Mouse (Mus musculus) yolk sac, embryonic 10.5 days (tissue): ENCODE results near the gene Mrnip.
"Not testable (repeated sequence)": the region's sequence is repeated elsewhere in the genome, so short reads cannot be mapped to it uniquely, and the experiment has no call there.

Source experiments
- DNase-seq: peaks from one replicate; pipeline ENCODE4 v3.0.0-alpha.2; 2017; ENCODE audit warnings: low spot score

Mrnip gene

DNA sequence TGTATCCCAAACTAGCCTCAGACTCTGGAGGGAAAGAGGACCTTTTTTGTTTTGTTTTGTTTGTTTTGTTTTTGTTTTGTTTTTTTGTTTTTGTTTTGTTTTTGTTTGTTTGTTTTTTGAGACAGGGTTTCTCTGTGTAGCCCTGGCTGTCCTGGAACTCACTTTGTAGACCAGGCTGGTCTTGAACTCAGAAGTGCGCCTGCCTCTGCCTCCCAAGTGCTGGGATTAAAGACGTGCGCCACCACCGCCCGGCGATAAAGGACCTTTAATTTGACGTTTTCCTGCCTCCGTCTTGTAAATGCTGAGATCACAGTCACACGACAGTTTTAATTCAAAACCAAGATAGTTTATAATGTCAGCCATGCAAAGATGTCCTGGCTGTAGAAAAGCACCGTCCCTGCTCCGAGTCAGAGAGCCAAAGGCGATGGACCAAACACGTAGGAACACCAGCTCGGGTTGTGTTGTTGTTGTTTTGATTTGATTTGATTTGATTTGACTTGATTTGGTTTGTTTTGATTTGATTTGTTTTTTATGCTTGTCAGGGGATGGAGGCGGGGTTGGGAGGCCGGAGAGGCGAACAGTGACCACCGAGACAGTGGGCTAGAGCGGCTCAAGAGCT is at the start of gene Mrnip:
TSS of gene Mrnip (plus strand) at position 334 of the 619 bp plus-strand sequence.
- not testable (repeated sequence) for DNase-seq

DNA sequence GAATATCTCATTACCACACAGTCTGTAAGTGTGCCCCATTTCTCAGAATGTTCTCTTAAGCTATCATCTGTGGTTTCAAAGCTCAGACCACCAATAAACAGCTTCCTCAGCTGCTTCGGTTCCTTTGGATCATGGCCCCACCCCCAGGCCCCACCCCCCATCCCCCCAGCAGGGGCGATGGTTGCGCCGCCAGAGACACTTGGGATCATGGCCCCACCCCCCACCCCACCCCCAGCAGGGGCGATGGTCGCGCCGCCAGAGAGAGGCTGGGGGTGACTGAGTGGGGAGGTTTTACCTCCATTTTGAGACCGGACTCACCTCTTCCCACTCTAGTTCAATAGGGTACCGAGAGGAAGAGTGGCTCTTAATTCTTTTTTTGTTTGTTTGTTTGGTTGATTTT is 46.5 kb upstream of the Mrnip start:
- DNase-seq, result no peak

DNA sequence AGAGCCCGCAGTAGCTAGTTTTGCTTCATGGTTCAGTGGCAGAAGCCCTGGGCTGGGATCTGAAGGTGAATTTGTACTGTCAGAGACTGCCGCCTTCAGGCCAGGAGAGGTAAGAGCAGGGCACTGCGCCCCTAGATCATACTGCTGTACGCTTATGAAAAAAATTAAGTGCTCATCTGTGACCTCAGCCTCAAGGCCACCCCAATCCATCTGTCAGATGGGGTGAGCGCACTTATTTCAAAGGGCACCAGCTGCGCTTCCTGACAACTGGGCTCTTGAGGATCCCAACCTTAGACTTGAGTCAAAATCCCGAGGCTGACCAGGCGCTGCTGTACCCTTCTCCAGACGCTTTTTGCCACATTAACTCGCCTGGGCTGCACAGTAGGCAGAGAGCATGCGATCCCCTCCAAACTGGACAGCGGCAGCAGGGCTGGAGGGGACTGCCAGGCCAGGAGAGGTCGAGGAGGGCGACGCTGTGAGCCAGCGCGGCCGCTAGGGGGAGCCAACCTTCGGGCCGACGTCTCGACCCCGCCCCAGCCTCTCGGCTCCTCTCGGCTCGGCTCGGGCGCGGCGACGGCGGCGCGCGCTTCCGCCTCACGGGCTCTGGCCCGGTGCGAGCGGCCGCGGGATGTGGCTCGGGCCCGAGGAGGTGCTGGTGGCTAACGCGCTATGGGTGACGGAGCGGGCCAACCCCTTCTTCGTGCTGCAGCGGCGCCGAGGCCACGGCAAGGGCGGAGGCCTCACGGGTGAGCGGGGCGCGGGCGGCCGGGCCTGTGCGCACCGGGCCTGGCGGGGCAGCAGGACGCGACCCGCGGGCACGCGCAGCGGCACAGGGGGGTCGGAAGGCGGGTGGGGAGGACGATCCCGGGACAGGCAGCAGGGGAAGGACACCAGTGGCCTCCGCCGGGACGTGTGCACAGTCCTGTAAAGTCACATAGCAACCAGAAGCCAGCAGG is 43.2 kb upstream of the Mrnip start, which contains the start of gene Tbc1d9b:
TSS of gene Tbc1d9b (plus strand) at position 586 of the 956 bp plus-strand sequence.
- peak; percentile 88 for DNase-seq

DNA sequence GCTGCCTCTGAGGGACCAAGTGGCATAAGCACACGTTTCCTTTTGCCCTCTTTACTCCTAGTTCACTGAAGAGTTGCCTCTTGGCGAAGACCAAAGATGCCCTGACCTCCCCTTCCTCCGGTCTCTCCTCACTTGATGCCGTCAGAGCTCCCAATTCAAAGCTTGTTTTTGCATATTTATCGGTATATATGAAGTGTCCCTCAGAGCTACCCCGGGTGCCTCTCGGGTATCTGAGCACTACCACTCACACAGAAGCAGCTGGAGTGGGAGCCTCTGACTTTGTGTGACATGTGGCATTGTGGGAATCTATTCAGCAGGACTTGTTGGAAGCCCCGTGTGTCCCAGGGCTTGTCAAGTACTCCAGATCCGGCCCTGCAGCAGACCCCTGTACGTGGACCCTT is 42.4 kb upstream of the Mrnip start:
- DNase-seq, result no peak

GRCm38 (mm10) chr11:50132265-50132664 is 42.0 kb upstream of the Mrnip start:
- no peak for DNase-seq

DNA sequence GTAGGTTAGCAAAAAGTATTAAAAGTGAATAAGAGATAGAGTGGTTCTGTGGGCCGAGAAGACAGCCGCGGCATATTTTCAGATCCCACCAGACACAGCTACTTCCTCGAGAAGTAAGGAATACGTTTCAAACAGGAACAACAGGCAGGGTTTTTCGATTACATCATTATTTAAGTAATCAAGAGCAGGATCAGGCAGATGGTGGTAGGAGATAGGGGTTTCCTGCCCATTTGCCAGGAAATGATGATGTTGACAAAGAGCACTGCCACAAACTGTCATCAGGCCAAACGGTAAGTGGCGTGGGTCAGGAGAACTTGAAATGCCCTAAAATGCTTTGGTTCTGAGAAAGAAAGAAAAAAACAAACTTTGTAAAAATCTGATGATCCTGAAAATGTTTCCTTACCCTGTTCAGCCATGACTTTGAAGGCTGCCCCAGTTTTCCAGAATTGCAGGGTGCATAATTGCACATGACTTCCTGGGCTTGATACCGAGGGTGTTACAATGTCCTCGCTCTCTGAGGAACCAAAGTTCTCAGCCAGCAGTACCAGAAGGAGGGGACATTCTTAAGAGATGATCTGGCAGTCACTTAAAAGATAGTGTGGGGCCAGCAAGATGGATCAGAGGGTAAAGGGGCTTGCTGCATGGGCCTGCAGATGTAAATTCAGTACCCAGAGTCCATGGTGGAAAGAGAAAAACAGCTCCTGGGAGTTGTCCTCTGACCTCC is 39.9 kb upstream of the Mrnip start:
- DNase-seq, result no peak

- DNase-seq, result peak; percentile 34
These were observed 35.9 kb upstream of the Mrnip start for GRCm38 (mm10) chr11:50138206-50138822.

DNA sequence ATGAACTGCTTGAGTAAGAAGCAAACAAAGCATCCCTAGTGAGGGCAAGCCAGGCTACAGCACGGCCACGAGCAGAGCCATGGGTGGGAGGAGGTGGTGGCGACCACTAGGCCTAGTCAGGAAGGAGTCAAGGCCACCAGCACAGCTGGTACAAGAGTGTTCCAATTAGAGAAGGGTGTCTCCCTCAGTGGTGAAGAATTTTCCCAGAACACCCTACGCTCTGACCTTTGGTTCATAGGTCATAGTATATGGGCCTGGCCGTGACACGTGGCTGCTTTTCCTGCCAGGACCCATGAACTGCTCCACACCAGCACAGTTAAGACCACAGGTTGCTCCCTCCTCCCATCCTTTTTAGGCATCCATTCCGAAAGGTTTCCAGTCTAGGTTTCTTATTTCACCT is 34.7 kb upstream of the Mrnip start:
- DNase-seq, result peak; percentile 80

DNA sequence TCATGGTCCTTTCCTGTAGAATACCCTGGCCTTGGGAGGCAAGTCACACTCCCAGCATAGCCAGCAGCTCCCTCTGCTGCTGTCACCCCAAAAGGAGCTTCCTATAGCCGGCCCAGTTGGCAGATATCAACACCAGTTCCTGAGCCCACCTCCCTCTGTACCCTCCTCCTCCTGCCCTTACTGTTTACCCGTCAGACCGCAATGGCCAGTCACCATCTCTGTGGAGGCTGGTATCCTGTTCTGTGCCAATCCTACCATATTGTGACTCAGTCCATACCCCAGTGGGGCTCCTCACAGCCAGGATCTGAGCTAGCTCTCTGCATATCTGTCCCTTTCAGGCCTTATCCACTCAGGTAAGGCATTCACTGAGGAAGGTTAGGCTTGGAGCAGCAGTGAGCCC is 28.7 kb upstream of the Mrnip start:
- DNase-seq, result no peak

DNA sequence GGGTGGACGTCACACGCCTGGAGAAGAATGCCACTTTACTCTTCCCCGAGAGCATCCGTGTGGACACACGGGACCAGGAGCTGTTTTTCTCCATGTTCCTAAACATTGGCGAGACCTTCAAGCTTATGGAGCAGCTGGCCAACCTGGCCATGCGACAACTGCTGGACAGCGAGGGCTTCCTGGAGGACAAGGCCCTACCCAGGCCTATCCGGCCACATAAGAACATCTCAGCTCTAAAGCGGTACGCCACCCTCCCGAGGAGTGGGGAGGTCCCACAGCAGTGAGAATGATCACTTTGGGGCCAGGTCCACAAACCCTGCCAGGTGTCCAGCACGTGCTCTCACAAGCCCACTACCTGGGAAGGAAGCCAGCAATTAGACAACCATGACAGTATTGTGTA is 28.1 kb upstream of the Mrnip start:
- DNase-seq, result no peak

DNA sequence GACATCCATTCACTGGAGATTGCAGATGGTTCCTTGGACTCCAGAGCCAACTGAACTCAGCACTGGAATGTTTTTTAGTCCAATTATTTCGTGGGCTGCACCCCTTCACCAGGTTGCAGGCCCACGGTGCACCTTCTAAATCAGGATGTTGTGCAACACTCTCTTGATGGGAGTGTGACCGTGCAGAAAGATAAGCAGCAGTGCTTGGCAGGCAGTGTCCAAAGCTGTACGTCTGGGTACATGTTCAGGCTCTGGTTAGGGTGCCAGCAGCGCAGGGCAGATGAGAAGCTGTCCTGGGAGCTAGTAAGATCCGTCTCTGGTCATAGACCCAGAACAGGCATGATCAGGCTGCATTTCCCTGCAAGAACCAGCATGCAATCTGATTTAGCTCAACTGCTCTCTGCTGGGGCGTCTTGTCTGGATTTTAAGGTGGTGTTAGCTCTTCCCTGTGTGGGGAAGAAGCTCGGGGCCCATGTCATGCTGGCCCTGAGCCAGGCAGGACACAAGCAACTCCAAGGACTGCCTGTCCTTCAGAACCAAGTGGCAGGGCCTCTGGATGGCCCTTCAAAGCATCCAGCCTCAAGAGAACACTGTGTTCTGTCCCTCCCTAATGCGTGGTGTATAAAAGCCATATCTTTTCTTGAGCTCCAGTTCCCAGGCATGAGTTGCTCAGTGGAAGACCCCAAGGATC is 26.8 kb upstream of the Mrnip start:
- no peak for DNase-seq

DNA sequence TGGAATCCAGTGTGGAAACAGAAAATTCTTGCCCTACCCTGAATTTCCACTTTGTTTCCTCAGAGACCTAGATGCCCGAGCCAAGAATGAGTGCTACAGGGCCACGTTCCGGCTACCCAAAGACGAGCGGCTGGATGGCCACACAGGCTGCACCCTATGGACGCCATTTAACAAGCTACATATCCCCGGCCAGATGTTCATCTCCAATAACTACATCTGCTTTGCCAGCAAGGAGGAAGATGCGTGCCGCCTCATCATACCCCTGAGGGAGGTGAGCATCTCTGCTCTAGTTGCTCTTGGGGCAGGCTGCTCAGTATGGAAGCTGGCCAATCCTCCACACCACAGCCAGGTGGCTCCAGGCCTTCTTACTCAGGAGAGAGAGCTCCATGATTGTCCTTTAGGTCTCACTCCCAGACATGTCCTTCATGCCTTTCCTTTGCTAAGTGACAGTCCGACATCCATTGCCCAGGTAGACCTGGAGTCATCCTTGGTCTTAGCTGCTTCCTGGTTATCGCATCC is 26.2 kb upstream of the Mrnip start:
- DNase-seq, result no peak

- no peak for DNase-seq
These were observed 25.0 kb upstream of the Mrnip start for GRCm38 (mm10) chr11:50149200-50149599.

DNA sequence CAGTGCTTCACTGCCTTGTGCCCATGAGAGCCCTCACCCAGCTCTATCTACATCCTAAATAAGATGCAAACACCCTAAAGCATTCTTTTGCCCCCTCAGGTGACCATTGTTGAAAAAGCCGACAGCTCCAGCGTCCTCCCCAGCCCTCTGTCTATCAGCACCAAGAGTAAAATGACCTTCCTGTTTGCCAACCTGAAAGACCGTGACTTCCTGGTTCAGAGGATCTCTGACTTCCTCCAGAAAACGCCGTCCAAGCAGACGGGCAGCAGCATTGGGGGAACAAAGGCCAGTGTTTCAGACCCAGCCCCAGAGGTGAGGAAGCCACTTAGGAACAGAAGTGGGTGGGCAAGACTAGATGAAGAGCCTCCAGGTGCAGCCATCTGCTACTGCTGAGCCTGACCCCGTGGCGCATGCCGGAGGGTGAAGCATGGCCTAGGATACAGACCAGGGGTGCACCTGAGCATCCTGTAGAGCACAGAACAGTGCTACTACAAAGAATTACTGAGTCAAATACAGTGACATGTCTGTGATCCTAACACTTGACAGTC is 24.6 kb upstream of the Mrnip start:
- DNase-seq, result no peak

GRCm38 (mm10) chr11:50151374-50151773 is 22.9 kb upstream of the Mrnip start:
- no peak for DNase-seq

DNA sequence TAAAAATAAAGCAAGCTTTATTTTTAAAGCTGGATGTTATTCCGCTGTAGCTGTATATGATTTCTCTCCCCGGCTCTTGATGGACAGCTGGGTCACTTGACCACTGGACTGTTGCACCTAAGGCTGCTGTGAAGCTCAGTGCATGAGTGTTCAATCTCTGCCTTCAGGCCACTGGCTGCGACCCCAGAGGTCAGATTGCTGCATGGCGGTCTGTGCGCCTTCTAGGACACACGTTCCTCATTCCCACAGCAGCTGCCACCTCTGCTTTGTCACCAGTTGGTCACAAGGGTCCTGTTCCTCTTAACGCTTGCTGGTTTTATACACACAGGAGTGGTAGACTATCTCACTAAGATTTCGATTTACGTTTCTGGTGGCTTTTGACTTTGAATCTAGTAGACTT is 20.1 kb upstream of the Mrnip start:
- DNase-seq, result no peak

DNA sequence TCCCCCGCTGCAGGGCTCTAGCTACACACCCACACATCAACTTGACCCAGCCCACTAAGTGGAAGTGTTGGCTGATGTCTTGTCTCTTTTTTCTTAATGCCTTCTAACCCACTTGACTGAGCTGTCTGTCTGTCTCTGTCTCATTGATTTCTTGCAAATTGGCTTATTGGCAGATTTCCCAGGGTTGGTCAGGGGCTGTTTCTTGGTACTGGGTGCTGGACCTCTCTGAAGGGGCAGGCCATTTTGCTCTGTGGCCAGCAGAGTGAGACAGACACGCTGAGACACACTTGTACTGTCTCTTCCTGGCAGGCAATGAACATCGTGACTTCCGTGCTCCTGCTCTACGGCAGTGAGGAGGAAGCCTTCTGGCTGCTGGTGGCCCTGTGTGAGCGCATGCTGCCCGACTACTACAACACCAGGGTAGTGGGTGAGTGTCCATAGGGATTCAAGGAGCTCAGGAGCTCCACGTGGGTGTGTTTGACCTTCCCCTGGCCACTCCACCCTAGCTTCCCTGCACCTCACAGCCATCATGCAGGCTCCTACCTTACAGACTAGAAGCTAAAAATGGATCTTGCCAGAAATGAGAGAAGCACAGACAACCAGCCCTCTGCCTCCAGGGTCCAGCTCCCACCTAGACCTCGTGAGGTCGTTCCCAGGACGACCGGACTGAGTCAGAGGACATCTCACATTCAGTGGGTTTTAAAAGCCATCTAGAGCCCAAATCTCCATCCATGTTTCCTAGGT is 19.3 kb upstream of the Mrnip start:
- no peak for DNase-seq

- DNase-seq, result no peak
These were observed 18.5 kb upstream of the Mrnip start for GRCm38 (mm10) chr11:50155785-50156184.

DNA sequence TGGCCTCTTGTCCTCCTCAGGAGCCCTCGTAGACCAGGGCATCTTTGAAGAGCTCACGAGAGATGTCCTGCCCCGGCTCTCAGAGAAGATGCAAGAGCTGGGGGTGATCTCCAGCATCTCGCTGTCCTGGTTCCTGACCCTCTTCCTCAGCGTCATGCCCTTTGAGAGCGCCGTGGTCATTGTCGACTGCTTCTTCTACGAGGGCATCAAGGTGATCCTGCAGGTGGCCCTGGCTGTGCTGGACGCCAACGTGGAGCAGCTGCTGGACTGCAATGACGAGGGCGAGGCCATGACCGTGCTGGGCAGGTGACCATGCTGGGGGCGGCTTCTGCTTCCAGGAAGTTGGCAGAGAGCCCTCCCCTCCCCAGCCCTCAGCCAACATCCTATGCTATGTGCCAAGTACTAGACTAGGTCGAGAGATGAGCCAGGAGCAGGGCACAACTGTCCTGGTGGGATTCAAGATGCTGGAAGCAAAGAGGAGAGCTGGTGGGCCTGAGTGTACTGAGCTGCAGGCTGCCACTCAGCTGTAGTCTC is 17.5 kb upstream of the Mrnip start:
- DNase-seq, result no peak

DNA sequence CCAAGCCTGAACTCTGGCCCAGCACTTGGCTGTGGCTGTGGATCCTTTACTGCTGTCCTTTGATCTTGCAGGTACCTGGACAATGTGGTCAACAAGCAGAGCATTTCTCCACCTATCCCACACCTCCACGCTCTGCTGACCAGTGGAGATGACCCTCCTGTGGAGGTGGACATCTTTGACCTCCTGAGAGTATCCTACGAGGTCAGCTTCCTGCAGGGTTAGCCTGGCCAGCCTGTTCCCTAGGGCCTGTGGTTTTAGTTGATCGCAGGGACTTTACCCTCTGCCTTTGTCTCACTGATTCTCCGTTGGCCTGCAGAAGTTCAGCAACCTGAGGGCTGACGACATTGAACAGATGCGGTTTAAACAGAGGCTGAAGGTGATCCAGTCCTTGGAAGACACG is 15.9 kb upstream of the Mrnip start:
- peak; percentile 56 for DNase-seq
